ENCODE assay signal across 21 mouse cellular contexts in genomic region chr15:103020899-103021418, GRCm38 (mm10). TPM values are rescaled to one million over a fixed set of nuclear protein-coding genes. Genes with fewer than 3 reads are reported as not detected.
DNase-seq lines count a peak whose midpoint lies in the region; ATAC-seq and TF ChIP-seq lines count a peak whose summit lies in the region.
"Had no signal": no experiment of that assay in that cellular context is flagged by ENCODE, and none has a peak within 500 bp of the region (broad histone marks: within the 10 kb centered on the region; RNA-seq: fewer than 3 reads in every experiment).

No protein-coding gene starts in this region.

- H3K27ac ChIP-seq in kidney, postnatal 0 days, result no peak overlapping the region
- peak overlapping the region; percentile 70 for H3K27ac ChIP-seq in brown adipose tissue, adult 24 weeks (replicated peaks; ENCODE audit: low read depth, low read length)
- H3K27ac ChIP-seq in hindbrain, postnatal 0 days, result no peak overlapping the region
- H3K27ac ChIP-seq in stomach, embryonic 15.5 days, result no peak overlapping the region
- H3K27ac ChIP-seq: embryonic facial prominence, embryonic 15.5 days; liver, embryonic 15.5 days; midbrain, embryonic 10.5 days had no signal

- ATAC-seq in kidney, postnatal 0 days (replicated peaks; ENCODE audit: low FRiP score, low read depth), result no peak
- no peak for ATAC-seq in hindbrain, postnatal 0 days
- ATAC-seq in stomach, embryonic 15.5 days (ENCODE audit: insufficient read depth, low FRiP score, low read depth), result no peak
- no peak for ATAC-seq in frontal cortex, adult (ENCODE audit: low TSS enrichment)

- H3K9ac ChIP-seq in kidney, postnatal 0 days (ENCODE audit: low read depth, low read length), result no peak overlapping the region
- H3K9ac ChIP-seq in hindbrain, postnatal 0 days (replicated peaks; ENCODE audit: low read length), result no peak overlapping the region
- no peak overlapping the region for H3K9ac ChIP-seq in stomach, embryonic 15.5 days
- H3K9ac ChIP-seq: embryonic facial prominence, embryonic 15.5 days; heart, embryonic 12.5 days; liver, embryonic 15.5 days had no signal

- no peaks in the 10 kb centered on the region for H3K9me3 ChIP-seq in kidney, postnatal 0 days (replicated peaks; ENCODE audit: low read length)
- H3K9me3 ChIP-seq in hindbrain, postnatal 0 days (ENCODE audit: low read length), result no peaks in the 10 kb centered on the region
- H3K9me3 ChIP-seq in stomach, embryonic 15.5 days, result no peaks in the 10 kb centered on the region
- H3K9me3 ChIP-seq: embryonic facial prominence, embryonic 15.5 days; heart, embryonic 12.5 days; liver, embryonic 15.5 days; midbrain, embryonic 10.5 days had no signal

- 0 out of 2 replicates have a peak, but pooled peaks cover 16% of the 10 kb centered on the region for H3K27me3 ChIP-seq in kidney, postnatal 0 days (ENCODE audit: insufficient read depth, low read length)
- H3K27me3 ChIP-seq in hindbrain, postnatal 0 days (ENCODE audit: insufficient read depth, low read length), result peaks cover 97% of the 10 kb centered on the region
- H3K27me3 ChIP-seq in stomach, embryonic 15.5 days (replicated peaks), result peaks cover 53% of the 10 kb centered on the region

- no peak for DNase-seq in kidney, postnatal 0 days (ENCODE audit: low spot score)
- DNase-seq in kidney, postnatal 36 days, result no peak
- DNase-seq in hindbrain, postnatal 0 days (ENCODE audit: low spot score), result no peak
- no peak for DNase-seq in frontal cortex, postnatal 36 days (ENCODE audit: low spot score in 2 of 2)
- DNase-seq: cerebellum, adult 2 months; heart, postnatal 4 days; kidney, postnatal 10 days; left cerebral cortex, postnatal 4 days; lung, postnatal 14 days; thymus, postnatal 14 days had no signal

- H3K4me1 ChIP-seq in kidney, postnatal 0 days (replicated peaks; ENCODE audit: insufficient read depth, low read length), result peaks cover 19% of the 10 kb centered on the region
- H3K4me1 ChIP-seq in brown adipose tissue, adult 24 weeks (ENCODE audit: control insufficient read depth, insufficient read depth, insufficient read length, low read length), result 0 out of 2 replicates have a peak, but pooled peaks cover 3% of the 10 kb centered on the region
- no peaks in the 10 kb centered on the region for H3K4me1 ChIP-seq in hindbrain, postnatal 0 days (ENCODE audit: insufficient read depth, low read length)
- no peaks in the 10 kb centered on the region for H3K4me1 ChIP-seq in stomach, embryonic 15.5 days
- H3K4me1 ChIP-seq: embryonic facial prominence, embryonic 15.5 days; heart, embryonic 12.5 days; liver, embryonic 15.5 days; midbrain, embryonic 10.5 days had no signal

- H3K4me3 ChIP-seq in kidney, postnatal 0 days (replicated peaks; ENCODE audit: low read depth, low read length), result no peak overlapping the region
- H3K4me3 ChIP-seq in brown adipose tissue, adult 24 weeks (ENCODE audit: insufficient read depth, low read depth, low read length), result peak overlapping the region; percentile 47
- H3K4me3 ChIP-seq in hindbrain, postnatal 0 days (ENCODE audit: low read length), result no peak overlapping the region
- peak overlapping the region; percentile 6; the same call in 1 of the 2 replicates for H3K4me3 ChIP-seq in stomach, embryonic 15.5 days (replicated peaks)
- H3K4me3 ChIP-seq: embryonic facial prominence, embryonic 15.5 days; heart, embryonic 12.5 days; liver, embryonic 15.5 days; midbrain, embryonic 10.5 days had no signal

- 0 out of 2 replicates have a peak overlapping the region, but pooled peaks have one; percentile 10 for H3K4me2 ChIP-seq in kidney, postnatal 0 days (ENCODE audit: low read length)
- peak overlapping the region; percentile 23; the same call in 1 of the 2 replicates for H3K4me2 ChIP-seq in hindbrain, postnatal 0 days (ENCODE audit: low read depth, low read length)
- peak overlapping the region; percentile 29 for H3K4me2 ChIP-seq in stomach, embryonic 15.5 days
- H3K4me2 ChIP-seq: embryonic facial prominence, embryonic 15.5 days; heart, embryonic 12.5 days; liver, embryonic 15.5 days had no signal

- WGBS in kidney, postnatal 0 days, result 30% methylated on average over 8 of the region's 8 CpGs
- 2% methylated on average over 8 of the region's 8 CpGs for WGBS in hindbrain, postnatal 0 days
- 11% methylated on average over 8 of the region's 8 CpGs for WGBS in stomach, embryonic 15.5 days

- TF ChIP-seq CTCF in kidney, postnatal 0 days (IDR thresholded peaks at IDR 0.05; ENCODE audit: low read depth), result no peak
- TF ChIP-seq CTCF in hindbrain, postnatal 0 days (IDR thresholded peaks at IDR 0.05; ENCODE audit: low read depth), result no peak

- no peaks in the 10 kb centered on the region for H3K36me3 ChIP-seq in kidney, postnatal 0 days (ENCODE audit: insufficient read depth, low read length)
- no peaks in the 10 kb centered on the region for H3K36me3 ChIP-seq in hindbrain, postnatal 0 days (ENCODE audit: insufficient read depth, low read length)
- H3K36me3 ChIP-seq in stomach, embryonic 15.5 days, result no peaks in the 10 kb centered on the region
- H3K36me3 ChIP-seq: embryonic facial prominence, embryonic 15.5 days; heart, embryonic 12.5 days; liver, embryonic 15.5 days; midbrain, embryonic 10.5 days had no signal

RNA-seq across cellular contexts. Expression of gene Hoxc4, which starts 2.2 kb away (rescaled TPM):
- 5.9 and 7.0 TPM in 2 replicates for polyA plus RNA-seq in kidney, postnatal 0 days (2015; fragmentation: Nextera tagmentation; extraction: Ambion mirVana)
- 9.4 and 13.7 TPM in 2 replicates for polyA plus RNA-seq in brown adipose tissue, adult 24 weeks (2012; ENCODE audit: insufficient read depth, insufficient read length, missing spikeins)
- 12.5 and 13.1 TPM in 2 replicates for total RNA-seq in hindbrain, postnatal 0 days (2014; rRNA removed)
- polyA plus RNA-seq in hindbrain, postnatal 0 days (2015; fragmentation: Nextera tagmentation; extraction: Ambion mirVana), result 33.0 and 35.4 TPM in 2 replicates
- polyA plus RNA-seq in stomach, embryonic 15.5 days (2015; fragmentation: Nextera tagmentation; extraction: Ambion mirVana), result 16.2 and 17.3 TPM in 2 replicates
- total RNA-seq: layer of hippocampus, postnatal 25 days; left cerebral cortex, postnatal 4 days had no signal
- polyA plus RNA-seq: cortical plate, adult 2 months; forebrain, embryonic 11.5 days; midbrain, embryonic 10.5 days had no signal

RNA-seq across cellular contexts. Expression of gene Hoxc6, which starts 22.9 kb away (rescaled TPM):
- 7.8 and 9.3 TPM in 2 replicates for polyA plus RNA-seq in kidney, postnatal 0 days (2015; fragmentation: Nextera tagmentation; extraction: Ambion mirVana)
- 17.1 and 21.7 TPM in 2 replicates for polyA plus RNA-seq in brown adipose tissue, adult 24 weeks (2012; ENCODE audit: insufficient read depth, insufficient read length, missing spikeins)
- total RNA-seq in hindbrain, postnatal 0 days (2014; rRNA removed), result 0.43 and 1.4 TPM in 2 replicates
- 0.59 and 1.2 TPM in 2 replicates for polyA plus RNA-seq in hindbrain, postnatal 0 days (2015; fragmentation: Nextera tagmentation; extraction: Ambion mirVana)
- 2.6 and 4.7 TPM in 2 replicates for polyA plus RNA-seq in stomach, embryonic 15.5 days (2015; fragmentation: Nextera tagmentation; extraction: Ambion mirVana)
- total RNA-seq: layer of hippocampus, postnatal 25 days; left cerebral cortex, postnatal 4 days had no signal
- polyA plus RNA-seq: cortical plate, adult 2 months; forebrain, embryonic 11.5 days; midbrain, embryonic 10.5 days had no signal

RNA-seq across cellular contexts. Expression of gene Hoxc8, which starts 30.6 kb away (rescaled TPM):
- polyA plus RNA-seq in kidney, postnatal 0 days (2015; fragmentation: Nextera tagmentation; extraction: Ambion mirVana), result 5.8 TPM in 2 replicates
- polyA plus RNA-seq in brown adipose tissue, adult 24 weeks (2012; ENCODE audit: insufficient read depth, insufficient read length, missing spikeins), result 8.9 and 9.8 TPM in 2 replicates
- 0.26 TPM in 1 of 2 replicates, not detected in the other for total RNA-seq in hindbrain, postnatal 0 days (2014; rRNA removed)
- not detected in 2 replicates for polyA plus RNA-seq in hindbrain, postnatal 0 days (2015; fragmentation: Nextera tagmentation; extraction: Ambion mirVana)
- 1.4 and 1.9 TPM in 2 replicates for polyA plus RNA-seq in stomach, embryonic 15.5 days (2015; fragmentation: Nextera tagmentation; extraction: Ambion mirVana)
- total RNA-seq: heart, postnatal 4 days; layer of hippocampus, postnatal 25 days; left cerebral cortex, postnatal 4 days had no signal
- polyA plus RNA-seq: brain, embryonic 14.5 days; cerebellum, adult 2 months; cortical plate, adult 2 months; embryonic facial prominence, embryonic 15.5 days; forebrain, embryonic 11.5 days; midbrain, embryonic 10.5 days had no signal

RNA-seq across cellular contexts. Expression of gene Hoxc9, which starts 44.7 kb away (rescaled TPM):
- polyA plus RNA-seq in kidney, postnatal 0 days (2015; fragmentation: Nextera tagmentation; extraction: Ambion mirVana), result 11.0 and 12.4 TPM in 2 replicates
- polyA plus RNA-seq in brown adipose tissue, adult 24 weeks (2012; ENCODE audit: insufficient read depth, insufficient read length, missing spikeins), result not detected in 2 replicates
- not detected in 2 replicates for total RNA-seq in hindbrain, postnatal 0 days (2014; rRNA removed)
- not detected in 2 replicates for polyA plus RNA-seq in hindbrain, postnatal 0 days (2015; fragmentation: Nextera tagmentation; extraction: Ambion mirVana)
- polyA plus RNA-seq in stomach, embryonic 15.5 days (2015; fragmentation: Nextera tagmentation; extraction: Ambion mirVana), result 0.06 TPM in 1 of 2 replicates, not detected in the other
- total RNA-seq: heart, postnatal 4 days; layer of hippocampus, postnatal 25 days; left cerebral cortex, postnatal 4 days had no signal
- polyA plus RNA-seq: brain, embryonic 14.5 days; cerebellum, adult 2 months; cortical plate, adult 2 months; embryonic facial prominence, embryonic 15.5 days; forebrain, embryonic 11.5 days; heart, embryonic 12.5 days; liver, embryonic 15.5 days; midbrain, embryonic 10.5 days had no signal

RNA-seq across cellular contexts. Expression of gene Hoxc5, which starts 53.7 kb away (rescaled TPM):
- polyA plus RNA-seq in kidney, postnatal 0 days (2015; fragmentation: Nextera tagmentation; extraction: Ambion mirVana), result 2.7 and 3.9 TPM in 2 replicates
- polyA plus RNA-seq in brown adipose tissue, adult 24 weeks (2012; ENCODE audit: insufficient read depth, insufficient read length, missing spikeins), result 14.1 and 15.1 TPM in 2 replicates
- 5.4 and 8.7 TPM in 2 replicates for total RNA-seq in hindbrain, postnatal 0 days (2014; rRNA removed)
- polyA plus RNA-seq in hindbrain, postnatal 0 days (2015; fragmentation: Nextera tagmentation; extraction: Ambion mirVana), result 6.4 and 7.3 TPM in 2 replicates
- 13.6 and 16.2 TPM in 2 replicates for polyA plus RNA-seq in stomach, embryonic 15.5 days (2015; fragmentation: Nextera tagmentation; extraction: Ambion mirVana)
- total RNA-seq: heart, postnatal 4 days; layer of hippocampus, postnatal 25 days; left cerebral cortex, postnatal 4 days had no signal
- polyA plus RNA-seq: cortical plate, adult 2 months; forebrain, embryonic 11.5 days had no signal

Comparison
In these comparisons a context has a peak if more than half of its experiments do, and no peak if none do; other contexts are left out.
1. H3K4me3 ChIP-seq: peak in brown adipose tissue, adult 24 weeks (single experiment) and stomach, embryonic 15.5 days (single experiment); none in kidney, postnatal 0 days (single experiment) and hindbrain, postnatal 0 days (single experiment).
2. Peak in every context shown above with its lines, with median percentiles within 50 percentile points of each other: H3K4me2 ChIP-seq.